Mouse (Mus musculus) adipocyte (in vitro differentiated cells): ENCODE measurements around the gene Ccdc60.
A peak's percentile ranks its signal among the peaks of the same experiment; 100 is the strongest.
"Not testable (repeated sequence)": the region's sequence is repeated elsewhere in the genome, so short reads cannot be mapped to it uniquely, and the experiment has no call there.

ENCODE experiments used
- DNase-seq: peaks from one replicate; pipeline ENCODE4 v3.0.0-alpha.2; 2016; ENCODE audit warnings: low spot score

The Ccdc60 gene

GRCm38 (mm10) chr5:116288849-116289570, at the start of gene Ccdc60:
Gene Ccdc60, minus strand, starts transcription at chr5:116288985.
- no peak for DNase-seq

- DNase-seq = no peak
Measured at GRCm38 (mm10) chr5:116336191-116336590, 47.4 kb upstream of the Ccdc60 start.

DNA sequence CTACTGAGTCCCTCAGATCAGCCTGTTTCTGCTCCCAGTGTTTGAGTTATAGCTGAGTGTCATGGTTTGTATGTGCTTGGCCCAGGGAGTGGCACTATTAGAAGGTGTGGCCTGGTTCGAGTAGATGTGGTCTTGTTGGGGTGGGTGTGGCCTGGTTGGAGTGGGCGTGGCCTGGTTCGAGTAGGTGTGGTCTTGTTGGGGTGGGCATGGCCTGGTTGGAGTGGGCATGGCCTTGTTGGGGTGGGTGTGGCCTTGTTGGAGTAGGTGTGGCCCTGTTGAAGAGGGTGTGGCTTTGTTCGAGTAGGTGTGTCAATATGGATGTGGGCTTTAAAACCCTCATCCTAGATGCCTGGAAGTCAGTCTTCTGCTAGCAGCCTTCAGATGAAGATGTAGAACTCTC, 40.1 kb upstream of the Ccdc60 start:
- DNase-seq = no peak

DNA sequence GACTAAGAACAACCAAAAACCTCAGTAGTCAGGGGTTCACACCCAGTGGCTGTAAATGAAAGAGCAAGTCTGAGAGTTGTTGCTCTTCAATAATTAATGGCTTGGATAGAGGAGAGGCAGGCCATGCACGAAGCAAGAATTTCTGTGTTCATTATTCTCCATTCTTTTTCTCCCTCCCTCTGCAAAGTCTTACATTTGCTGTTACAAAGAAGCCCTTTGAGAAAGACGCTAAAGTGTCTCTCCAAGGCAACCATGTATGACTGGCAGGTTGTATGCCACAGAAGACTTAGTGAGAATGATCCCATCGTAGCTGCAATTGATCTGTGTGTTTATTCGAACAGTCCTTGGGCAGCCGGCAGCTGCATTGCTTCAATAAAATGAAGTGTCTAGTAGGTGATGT, 34.6 kb upstream of the Ccdc60 start:
- DNase-seq = no peak

- DNase-seq = no peak
Measured at GRCm38 (mm10) chr5:116322365-116323027, 33.7 kb upstream of the Ccdc60 start.

GRCm38 (mm10) chr5:116313711-116314110, 24.9 kb upstream of the Ccdc60 start:
- no peak for DNase-seq

DNA sequence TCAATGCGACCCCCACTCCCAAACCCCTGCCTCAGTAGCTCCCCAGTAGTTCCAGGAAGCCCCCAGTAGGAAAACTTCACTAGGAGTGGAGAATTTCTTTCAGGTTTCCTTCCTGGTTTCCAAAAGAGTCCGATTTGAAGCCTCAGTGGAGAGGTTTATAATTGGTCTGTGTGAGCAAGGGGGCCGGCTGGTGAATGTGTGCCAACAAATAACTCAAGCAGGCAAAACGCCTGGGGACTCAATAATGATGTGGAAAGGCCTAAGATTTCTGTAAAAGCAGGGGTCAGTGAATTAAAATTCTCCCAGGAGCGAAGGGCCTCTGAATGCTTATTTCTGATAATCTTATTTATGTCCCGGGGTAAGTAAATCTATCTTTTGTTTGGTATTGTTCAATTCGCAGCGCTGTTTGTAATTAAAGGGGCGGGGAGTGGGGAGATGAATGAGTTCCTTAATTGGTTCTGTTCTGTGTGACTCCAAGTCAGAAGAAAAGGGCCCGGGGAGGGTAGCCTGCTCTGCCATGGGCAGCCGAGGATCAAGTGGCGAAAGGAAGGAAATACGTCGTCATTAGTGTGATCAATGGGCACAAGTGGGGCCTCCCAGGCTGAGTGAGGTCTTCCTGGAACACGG, 23.4 kb upstream of the Ccdc60 start:
- no peak for DNase-seq

GRCm38 (mm10) chr5:116311636-116312035, 22.9 kb upstream of the Ccdc60 start:
- no peak for DNase-seq

DNA sequence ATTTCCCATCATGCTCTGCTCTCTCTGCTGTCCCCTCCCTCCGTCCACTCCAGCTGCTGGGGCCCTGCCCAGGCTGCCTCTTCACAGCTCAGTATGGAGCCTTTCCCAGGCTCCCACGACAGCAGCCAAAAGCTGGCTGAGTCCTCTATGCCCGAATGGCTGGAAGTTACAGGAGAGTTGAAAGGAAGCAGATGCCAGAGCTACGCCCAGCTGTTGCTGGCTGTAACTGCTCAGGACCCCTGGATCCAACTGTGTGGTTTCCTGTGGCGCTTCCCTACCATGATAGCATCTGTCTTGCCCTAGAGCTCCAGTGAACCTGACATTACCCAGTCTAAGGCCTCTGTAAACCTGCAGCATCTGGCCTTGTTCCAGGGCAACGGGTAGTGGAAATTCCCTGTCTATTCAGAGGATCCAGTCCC, 20.6 kb upstream of the Ccdc60 start:
- no peak for DNase-seq

GRCm38 (mm10) chr5:116305557-116305956, 16.8 kb upstream of the Ccdc60 start:
- DNase-seq = no peak

DNA sequence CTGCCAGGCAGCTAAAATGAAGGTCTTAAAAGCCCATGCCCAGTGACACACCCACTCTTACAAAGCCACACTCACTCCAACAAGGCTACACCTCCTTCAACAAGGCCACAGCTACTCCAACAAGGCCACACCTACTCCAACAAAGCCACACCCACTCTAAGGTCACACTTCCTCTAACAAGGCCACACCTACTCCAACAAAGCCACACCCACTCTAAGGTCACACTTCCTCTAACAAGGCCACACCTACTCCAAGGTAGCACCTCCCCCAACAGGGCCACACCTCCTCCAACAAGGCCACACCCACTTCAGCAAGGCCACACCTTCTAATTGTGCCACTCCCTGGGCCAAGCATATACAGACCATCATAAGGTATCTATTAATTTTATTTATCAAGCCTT, 16.4 kb upstream of the Ccdc60 start:
- not testable (repeated sequence) for DNase-seq

DNA sequence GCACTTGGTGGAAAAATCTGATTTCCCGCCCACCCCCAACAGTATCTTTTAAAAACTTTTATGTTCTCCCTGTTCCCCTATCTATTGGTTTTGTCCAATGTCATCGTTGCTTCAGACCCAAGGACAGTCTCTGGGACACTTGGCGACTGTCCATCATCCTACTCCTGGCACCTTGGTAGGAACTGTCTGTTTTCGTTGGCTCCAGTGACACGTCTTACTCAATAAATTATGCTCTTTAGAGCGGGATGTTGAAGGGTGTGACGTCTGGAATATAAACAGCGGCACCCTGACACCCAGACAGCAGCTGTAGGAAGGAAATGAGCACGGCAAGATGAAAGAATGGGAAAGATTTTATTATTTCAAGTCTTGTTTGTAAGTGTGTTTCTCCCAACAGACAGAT, 12.2 kb upstream of the Ccdc60 start:
- DNase-seq = peak; percentile 20

DNA sequence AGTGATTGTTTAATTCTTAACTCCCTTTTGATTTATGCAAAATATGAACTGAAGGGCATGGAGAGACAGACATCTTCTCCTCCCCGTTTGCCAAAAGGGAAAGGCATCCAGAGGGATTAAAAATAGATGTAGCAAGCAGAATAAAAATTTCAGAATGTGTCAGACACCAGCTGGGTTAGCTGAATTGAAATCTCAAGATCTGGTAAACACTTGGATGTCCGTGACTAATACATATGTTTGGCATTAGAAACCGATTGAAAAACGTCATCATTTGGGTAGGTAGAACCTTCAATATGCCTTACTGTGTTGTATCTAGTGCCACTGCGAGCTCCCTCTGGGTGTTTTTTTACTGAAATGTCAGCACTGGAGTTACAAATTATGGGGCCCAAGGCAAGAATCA, 4.7 kb upstream of the Ccdc60 start:
- DNase-seq = no peak

DNA sequence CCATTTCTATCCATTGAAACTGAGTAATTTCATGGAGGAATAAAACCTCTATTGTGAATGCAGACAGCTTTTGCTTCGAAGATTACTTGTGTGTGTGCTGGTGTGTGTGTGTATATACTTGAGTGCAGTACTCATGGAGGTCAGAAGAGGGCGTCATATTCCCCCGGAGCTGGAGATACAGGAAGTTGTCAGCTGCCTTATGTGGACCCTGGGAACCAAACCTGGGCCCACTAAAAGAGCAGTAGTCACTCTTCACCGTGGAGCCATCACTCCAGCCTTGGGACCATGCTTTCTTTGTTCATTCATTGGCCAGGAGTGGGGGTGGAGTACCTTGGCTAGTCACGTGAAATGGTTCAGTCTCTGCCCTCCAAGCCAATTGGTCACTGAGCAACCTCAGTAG, 1.8 kb upstream of the Ccdc60 start:
- no peak for DNase-seq

DNA sequence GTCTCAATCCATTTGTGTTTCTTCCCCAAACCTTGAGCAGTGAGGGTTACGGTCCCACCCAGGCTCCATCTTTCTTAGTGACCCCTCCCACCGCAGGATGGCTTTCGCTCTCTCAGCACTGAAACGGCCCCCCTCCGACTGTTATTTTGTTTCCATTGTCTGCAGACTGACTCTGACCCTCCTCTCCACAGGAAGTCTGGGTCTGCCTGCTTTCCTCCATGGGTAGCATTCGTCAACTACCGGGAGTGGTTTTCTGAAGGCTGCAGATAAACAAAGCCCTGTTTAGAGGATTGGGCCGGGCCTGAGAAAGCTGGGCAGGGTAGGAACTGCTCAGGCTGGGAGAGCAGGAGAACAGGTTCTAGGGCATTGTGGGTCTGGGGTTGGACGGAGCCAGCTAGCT, 1.1 kb upstream of the Ccdc60 start:
- no peak for DNase-seq

DNA sequence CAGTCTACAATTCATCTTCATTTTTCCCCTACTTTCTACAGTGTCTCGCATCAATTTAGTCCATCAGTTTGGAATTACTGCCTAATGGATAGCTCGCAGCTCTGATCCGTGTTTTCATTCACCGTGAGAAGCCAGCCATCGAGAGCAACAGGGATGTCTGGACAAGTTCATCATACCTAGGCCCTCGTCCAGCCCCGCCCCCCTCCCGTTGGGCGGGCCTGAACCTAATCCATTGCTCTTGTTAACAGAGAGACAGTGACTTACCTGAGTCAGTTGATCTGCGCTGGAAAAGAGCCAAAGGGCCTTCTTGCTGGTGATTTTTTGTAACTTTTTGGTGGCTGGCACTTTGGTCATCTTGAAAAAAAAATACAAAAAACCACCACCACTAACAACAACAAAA, 602 bp downstream of the Ccdc60 start:
- DNase-seq = no peak

- DNase-seq = no peak
Measured at GRCm38 (mm10) chr5:116285532-116286176, 3.1 kb downstream of the Ccdc60 start.

GRCm38 (mm10) chr5:116280518-116280917, 8.3 kb downstream of the Ccdc60 start:
- DNase-seq = no peak

DNA sequence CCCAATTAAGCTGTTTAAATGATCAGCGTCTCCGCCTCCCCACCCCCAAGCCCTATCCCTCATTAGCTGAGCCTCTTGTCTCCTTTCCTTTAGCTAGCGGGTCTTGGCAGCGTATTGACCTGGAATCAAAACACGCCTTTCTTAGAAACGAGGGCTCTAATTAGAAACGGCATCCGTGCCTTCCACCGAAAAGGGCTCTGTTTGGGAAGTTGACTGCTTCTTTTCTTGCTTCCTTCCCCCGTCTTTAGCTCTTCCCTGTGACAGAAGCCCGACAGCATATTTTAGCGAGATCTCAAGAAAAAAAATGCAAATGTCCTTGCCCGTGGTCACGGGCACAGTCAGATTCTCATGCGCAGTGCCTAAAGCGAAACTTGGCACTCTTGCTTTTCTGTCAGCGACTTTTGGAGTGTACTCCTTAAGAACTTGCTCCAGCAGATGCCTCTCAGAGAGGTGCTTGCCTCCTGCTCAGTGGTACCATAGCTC, 10.3 kb downstream of the Ccdc60 start:
- no peak for DNase-seq

DNA sequence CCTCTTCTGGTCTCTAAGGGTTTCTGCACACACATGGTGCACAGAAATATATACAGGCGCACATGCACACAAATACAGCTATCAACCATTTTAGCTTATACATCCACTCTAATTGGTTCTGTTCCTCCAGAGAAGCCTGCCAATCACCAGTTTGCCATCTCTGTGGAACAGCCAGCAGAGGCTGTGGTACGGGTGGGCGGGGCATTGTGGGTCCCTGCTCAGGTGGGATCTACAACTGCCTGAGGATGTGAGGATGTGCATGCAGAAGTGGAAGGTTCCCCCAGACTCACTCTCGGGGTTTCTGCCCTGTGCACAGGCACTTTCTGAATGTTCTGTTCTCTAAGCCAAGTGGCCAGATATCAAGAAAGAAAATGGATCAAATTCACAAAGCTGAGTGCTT, 10.8 kb downstream of the Ccdc60 start:
- no peak for DNase-seq

- no peak for DNase-seq
Measured at GRCm38 (mm10) chr5:116274818-116275217, 14.0 kb downstream of the Ccdc60 start.

GRCm38 (mm10) chr5:116274365-116274764, 14.4 kb downstream of the Ccdc60 start:
- DNase-seq = no peak
